Mouse (Mus musculus): ENCODE data around the gene H2-K1.

DNA sequence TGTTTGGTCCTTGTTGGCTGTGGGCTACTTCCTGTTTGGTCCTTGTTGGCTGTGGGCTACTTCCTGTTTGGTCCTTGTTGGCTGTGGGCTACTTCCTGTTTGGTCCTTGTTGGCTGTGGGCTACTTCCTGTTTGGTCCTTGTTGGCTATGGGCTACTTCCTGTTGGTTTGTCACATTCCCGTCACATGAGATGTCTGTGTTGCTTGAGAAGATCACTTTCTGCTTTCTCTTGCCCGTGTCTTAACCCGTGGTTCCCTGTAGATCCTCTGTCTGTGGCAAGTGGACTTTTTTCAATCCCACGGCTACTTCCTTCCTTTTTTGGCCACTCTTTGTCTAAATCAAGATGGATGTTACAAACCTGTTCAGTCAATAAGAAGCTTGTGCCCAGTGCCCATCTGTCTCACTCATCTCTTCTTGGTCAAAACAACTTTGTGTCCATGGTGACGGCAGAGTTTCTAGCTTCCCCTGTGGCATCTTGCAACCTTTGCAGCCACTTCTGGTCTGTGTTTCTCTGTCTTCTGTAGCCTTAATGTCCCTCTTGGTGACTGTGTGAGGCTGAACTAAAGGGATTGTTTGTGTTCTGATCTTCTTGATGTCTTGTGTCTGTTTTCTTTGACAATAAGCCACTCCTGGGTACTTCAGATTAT is 47.4 kb upstream of the H2-K1 start:
- no peak for TF ChIP-seq POLR2A (IDR thresholded peaks at IDR 0.05; ENCODE audit: extremely low read depth, insufficient read depth, low read length)
- TF ChIP-seq CTCF (IDR thresholded peaks at IDR 0.05; ENCODE audit: extremely low read depth, insufficient read depth, low read length): no peak
